Mouse (Mus musculus): ENCODE results near the gene Gria4. TPM values are rescaled to one million over a fixed set of nuclear protein-coding genes. Genes with fewer than 3 reads are reported as not detected.
A peak's percentile ranks its signal among the peaks of the same experiment; 100 is the strongest.
"Not testable (repeated sequence)": the region's sequence is repeated elsewhere in the genome, so short reads cannot be mapped to it uniquely, and the experiment has no call there.

The Gria4 gene
- total RNA-seq, 1 experiment from 2014 or later: not detected

GRCm38 (mm10) chr9:4400801-4401200 is 395.2 kb downstream of the Gria4 start:
- ATAC-seq (replicated peaks in 1 of 2; ENCODE audit: insufficient read depth in 1 of 2, low FRiP score in 2 of 2, low TSS enrichment in 1 of 2, low read depth in 1 of 2, poor library complexity in 2 of 2, severe bottlenecking in 2 of 2): not testable (repeated sequence)

GRCm38 (mm10) chr9:4376640-4377120 is 419.4 kb downstream of the Gria4 start:
- ATAC-seq (replicated peaks in 1 of 2; ENCODE audit: insufficient read depth in 1 of 2, low FRiP score in 2 of 2, low TSS enrichment in 1 of 2, low read depth in 1 of 2, poor library complexity in 2 of 2, severe bottlenecking in 2 of 2): no peak; a peak in 1 of 4 replicates

GRCm38 (mm10) chr9:4375828-4376639 is 420.0 kb downstream of the Gria4 start, which contains the start of gene Msantd4:
Gene Msantd4, plus strand, starts transcription at chr9:4376562.
- peak; percentile 99 to 100 for ATAC-seq (replicated peaks in 1 of 2; ENCODE audit: insufficient read depth in 1 of 2, low FRiP score in 2 of 2, low TSS enrichment in 1 of 2, low read depth in 1 of 2, poor library complexity in 2 of 2, severe bottlenecking in 2 of 2)
